Mouse (Mus musculus): Measurements from ENCODE around the gene Ccdc141.

- TF ChIP-seq CTCF (IDR thresholded peaks at IDR 0.05; ENCODE audit: extremely low read depth, insufficient read depth, low read length) = no peak
- no peak for TF ChIP-seq POLR2A (IDR thresholded peaks at IDR 0.05; ENCODE audit: extremely low read depth, insufficient read depth, low read length)
Observed at GRCm38 (mm10) chr2:77182996-77183380, 12.6 kb upstream of the Ccdc141 start.

All from cortical plate, adult 2 months (tissue).